Mouse (Mus musculus) heart, adult 18-20 months (tissue): Measurements from ENCODE around the gene Sirt4. TPM values are rescaled to one million over a fixed set of nuclear protein-coding genes. Genes with fewer than 3 reads are reported as not detected.
"Not testable (repeated sequence)": the region's sequence is repeated elsewhere in the genome, so short reads cannot be mapped to it uniquely, and the experiment has no call there.

Experiments used
- DNase-seq, 2 experiments: peaks; one replicate each; pipeline ENCODE4 v3.0.0; 2021 to 2022; ENCODE audit warnings: mixed read lengths in 1 of 2
- total RNA-seq, 2 experiments: library from RNA; stranded (reverse); gene quantifications; 2 replicates each; pipeline ENCODE4 v1.2.3; 2021

Gene Sirt4
- total RNA-seq, 2 experiments from 2014 or later, result 13.6 to 19.5 TPM

DNA sequence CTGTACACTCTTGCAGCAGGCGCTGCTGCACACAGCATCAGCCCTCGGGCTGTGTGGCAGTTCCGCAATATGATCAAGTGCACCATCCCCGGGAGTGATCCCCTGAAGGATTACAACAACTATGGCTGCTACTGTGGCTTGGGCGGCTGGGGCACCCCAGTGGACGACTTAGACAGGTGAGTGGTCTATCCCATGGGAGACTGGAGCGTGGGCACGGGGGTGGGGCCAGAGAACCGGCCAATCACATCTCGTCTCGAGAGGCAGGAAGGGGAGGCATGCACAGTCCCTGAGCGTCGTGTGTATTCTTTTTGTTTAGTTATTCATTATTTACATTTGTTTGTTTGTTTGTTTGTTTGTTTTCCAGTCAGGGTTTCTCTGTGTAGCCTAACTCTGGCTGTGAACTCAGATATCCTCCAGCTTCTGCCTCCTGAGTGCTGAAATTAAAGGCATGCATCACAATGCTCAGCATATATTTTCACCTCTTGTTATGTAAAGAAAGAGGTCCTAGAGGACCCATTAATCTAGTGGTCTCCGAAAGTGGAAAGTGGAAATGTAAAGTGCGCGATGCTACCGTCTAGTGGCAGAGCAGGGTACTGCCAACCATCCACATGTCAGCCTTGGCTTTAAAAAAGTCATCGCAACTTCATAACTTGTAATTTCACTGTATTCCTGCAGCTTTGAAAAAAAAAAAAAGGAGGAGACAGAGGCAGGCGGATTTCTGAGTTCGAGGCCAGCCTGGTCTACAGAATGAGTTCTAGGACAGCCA, 13.6 kb downstream of the Sirt4 start:
- peak in 1 of 2 experiments; percentile 81 for DNase-seq

- DNase-seq, result no peak
Measured at GRCm38 (mm10) chr5:115469791-115470190, 14.7 kb downstream of the Sirt4 start.

- DNase-seq, result no peak
Measured at GRCm38 (mm10) chr5:115465642-115466420, 18.7 kb downstream of the Sirt4 start, which contains the start of gene Pla2g1b. TSS of gene Pla2g1b (plus strand) at chr5:115466262.

DNA sequence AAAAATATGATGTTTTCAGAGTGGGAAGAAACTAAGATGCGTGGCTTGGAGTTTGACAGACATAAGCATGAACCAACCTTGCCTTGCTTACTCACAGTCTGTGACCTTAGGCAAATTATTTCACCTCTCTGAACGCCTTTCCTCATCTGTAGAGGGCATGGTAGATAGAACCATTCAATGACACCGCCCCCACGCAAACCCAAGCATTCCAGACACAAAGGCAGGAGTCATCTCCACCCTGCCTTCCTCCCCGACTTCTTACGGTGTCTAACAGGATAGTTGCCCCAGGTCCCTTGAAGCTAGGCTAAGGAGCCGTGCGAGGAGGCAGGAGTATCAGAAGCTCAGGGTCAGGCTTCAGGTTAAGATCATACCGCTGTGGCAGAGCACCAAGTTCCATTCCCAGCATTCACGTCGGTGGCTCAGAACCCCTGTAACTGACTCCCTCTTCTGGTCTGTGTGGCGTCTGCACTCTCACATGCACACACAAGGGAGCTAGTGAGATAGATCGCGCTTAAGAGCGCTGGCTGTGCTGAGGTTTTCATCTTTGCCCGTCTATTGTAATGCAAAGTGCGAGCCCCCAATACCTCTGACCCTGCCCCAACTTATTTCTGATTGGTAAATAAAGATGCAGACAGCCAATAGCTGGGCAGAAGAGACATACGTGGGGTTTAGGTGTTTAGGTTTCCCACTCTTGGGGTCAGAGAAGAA, 20.0 kb downstream of the Sirt4 start:
- no peak for DNase-seq

- DNase-seq, result no peak
Measured at GRCm38 (mm10) chr5:115458918-115459317, 25.6 kb downstream of the Sirt4 start.

- no peak for DNase-seq
Measured at GRCm38 (mm10) chr5:115455838-115456237, 28.7 kb downstream of the Sirt4 start.

DNA sequence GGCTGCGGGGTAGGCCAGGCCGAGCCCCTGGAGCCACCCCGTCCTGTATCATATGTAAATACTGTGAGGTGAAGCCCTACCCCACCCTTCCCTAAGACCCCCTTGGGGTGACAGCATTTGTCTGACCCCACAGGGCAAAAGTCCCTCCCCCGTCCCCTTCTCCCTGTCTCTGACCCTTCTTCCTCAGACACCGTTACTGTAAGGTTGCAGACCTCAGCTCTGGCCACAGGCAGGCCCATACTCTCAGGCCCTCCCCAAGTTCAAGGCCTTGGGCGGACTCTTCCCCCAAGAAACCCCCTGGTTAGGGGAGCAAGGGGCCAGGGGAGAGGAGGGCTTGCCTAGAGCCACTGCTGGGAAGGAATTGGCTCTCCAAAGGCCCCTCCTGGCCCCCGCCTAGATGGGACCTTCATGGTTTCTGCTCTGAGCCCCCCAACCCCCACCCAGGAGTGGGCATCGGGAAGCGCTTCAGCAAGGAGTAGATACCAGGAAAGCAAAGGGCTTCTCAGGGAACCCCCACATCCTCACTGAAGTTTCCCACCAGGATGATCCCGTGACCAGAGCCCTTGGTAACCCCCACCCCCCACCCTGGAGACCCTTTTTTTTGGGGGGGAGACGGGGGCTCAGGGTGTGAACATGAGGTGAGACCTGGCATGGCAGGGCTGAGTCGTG, 30.0 kb downstream of the Sirt4 start:
- no peak for DNase-seq

DNA sequence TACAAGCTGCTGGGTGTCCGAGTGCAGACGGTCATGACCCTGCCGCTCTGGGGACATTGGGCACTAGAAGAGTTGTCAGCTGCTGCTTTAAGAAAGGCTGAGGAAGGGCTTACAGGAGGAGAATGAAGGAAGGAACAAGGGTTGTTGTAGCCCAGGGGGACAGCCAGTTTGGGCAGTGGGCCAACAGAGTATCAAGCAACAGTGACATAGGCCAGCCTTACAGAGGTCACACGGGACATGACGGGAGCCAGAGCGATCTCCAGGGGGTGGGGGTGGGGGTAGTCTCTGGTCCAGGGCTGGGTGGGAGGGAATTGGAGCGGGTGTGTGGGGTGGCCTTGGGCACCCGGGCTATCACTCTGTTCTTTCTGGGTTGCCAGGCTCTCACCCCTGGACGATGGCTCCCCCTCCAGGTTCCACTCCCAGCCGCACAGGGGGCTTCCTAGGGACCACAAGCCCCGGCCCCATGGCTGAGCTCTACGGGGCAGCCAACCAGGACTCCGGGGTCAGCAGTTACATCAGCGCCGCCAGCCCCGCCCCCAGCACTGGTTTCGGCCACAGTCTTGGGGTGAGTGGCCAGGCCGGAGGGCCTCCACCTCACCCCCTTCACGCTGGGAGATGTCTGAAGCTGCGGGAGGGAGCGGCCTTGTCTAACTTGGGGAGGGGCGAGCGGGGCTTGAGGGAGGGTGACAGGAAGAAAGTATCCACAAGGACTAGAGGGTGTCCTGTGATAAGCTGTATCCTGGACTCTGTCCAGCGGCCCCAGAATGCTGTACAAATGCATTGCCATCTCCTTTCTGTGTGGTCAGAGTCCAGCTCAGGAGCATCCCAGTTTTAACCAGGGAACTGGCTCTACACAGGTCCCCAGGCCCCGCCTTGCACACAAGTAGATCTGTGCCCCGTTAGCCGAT, 33.9 kb downstream of the Sirt4 start:
- no peak for DNase-seq

DNA sequence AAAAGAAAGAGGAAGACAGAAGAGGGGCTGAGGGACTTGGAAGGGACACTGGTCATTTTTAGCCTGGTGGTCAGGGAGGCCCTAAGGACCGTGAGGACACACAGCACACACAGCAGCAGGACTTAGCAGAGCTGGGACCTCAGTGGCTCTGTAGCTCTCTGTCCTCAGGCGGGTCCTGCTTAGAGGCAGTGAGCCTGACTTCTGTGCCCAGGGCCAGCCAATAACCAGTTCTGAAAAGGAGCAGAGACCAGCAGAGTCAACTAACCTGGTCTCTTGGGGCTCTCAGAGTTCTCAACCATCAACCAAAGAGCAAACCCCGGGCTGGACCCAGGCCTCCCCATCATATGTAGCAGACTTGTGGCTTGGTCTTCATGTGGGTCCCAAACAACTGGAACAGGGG, 35.3 kb downstream of the Sirt4 start:
- DNase-seq, result no peak

DNA sequence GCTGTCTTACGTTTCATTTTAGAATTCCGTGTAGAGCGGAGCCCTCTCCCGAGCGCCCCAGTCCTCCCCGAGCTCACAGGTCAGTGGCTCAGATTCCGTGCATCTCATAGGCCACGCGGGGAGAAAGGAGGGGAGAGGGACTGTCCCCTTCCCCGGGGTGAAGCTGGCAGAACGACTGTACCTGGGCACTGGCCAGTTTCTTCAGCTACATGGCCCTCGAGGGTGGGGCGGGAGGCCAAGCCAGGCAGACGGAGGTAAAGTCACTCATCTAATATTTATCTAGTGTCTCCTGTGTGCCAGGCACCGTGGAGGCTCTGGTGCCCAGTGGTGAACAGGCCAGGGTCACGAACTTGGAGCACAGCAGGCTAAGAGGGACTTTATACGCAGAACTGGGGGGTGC, 37.4 kb downstream of the Sirt4 start:
- no peak for DNase-seq

GRCm38 (mm10) chr5:115444130-115444529, 40.4 kb downstream of the Sirt4 start:
- DNase-seq, result no peak

DNA sequence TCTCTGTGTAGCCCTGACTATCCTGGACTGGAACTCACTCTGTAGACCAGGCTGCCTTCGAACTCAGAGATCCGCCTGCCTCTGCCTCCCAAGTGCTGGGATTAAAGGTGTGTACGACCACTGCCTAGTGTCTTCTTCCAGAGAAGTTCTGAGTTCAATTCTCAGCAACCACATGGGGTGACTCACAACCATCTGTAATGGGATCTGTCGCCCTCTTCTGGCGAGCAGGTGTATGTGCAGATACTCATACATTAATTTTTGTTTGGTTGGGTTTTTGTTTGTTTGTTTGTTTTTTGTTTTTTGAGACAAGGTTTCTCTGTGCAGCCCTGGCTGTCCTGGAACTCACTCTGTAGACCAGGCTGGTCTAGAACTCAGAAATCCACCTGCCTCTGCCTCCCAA, 41.9 kb downstream of the Sirt4 start:
- not testable (repeated sequence) for DNase-seq

DNA sequence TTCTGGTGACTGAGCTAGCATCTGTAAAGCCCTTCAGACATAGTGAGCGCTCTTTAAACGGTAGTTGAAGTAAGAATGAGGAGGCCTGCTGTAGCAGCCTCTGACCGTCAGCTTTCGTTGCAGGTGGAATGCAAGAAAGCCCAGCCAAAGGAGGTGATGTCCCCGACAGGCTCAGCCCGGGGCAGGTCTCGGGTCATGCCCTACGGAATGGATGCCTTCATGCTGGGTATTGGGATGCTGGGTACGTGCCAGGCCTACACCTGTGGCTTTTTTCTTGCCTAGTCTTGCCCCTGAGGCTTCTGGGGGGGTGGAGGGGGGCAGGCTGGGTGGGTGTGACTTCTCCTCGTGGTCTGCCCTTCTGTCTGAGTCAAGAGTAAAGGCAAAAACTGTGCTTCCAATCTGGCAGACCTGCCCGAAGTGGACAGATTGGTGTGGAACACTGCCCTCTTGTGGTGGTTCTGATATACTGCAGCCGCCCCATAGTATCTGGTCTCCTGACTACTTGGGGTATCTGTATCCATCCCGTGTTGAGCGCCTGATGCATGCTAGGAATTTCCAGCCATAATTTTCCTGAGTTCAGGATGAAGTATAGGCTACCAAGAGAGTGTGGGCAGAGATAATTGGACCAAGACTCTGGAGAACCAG, 43.2 kb downstream of the Sirt4 start:
- peak; percentile 61 to 82 for DNase-seq

DNA sequence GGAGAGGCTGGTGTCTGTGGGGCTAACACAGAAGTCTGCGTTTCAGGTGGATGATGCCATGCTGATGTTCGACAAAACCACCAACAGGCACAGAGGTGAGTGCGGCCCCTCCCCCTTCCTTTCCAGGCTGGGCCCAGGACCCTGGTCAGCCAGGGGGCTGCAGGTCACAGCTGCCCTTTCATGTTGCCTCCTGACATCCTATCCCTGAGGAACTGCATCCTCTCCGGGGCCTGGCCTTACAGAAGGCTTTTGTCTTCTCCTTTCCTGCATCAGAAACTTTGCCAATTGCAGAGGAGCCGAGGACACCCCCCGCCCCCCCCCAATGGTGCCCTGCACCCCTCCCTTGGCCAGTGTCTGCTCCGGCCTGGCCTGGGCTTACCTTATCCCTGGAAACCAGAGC, 45.9 kb downstream of the Sirt4 start:
- DNase-seq, result no peak

GRCm38 (mm10) chr5:115437945-115438315, 46.6 kb downstream of the Sirt4 start:
- DNase-seq, result no peak

DNA sequence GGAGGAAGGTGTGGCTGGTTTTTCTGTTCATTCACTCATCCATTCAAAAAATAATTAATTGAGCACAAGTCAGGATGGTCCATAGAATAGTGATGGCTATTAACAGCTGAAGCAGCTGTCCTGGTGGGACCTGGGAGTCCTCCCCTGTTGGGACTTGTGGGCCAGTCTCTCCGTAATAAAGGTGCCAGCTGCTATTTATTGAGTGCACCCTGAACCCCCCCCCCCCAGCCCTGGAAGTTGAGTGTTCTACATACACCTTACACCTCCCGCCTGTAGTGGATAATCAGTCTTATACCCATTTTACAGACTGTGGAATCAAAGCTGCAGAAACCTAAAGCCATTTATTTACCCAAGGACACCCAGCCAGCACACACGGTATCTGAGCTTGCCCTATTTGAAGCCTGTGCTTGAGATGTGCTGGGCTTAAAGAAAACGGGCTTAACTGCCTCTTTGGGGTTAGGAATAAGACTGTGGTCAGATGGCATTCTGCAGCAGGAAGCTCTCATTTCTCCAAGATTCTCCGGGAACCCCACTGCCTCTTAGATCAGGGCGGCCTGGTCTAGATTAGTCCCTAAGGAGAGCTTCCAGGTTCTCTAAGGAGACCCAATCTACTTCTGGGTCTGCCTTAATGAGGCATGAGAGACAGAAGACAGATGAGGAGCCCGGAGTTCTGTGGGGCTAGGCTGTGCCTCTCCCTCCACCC, 47.1 kb downstream of the Sirt4 start:
- DNase-seq, result no peak

GRCm38 (mm10) chr5:115436421-115437124, 48.0 kb downstream of the Sirt4 start:
- DNase-seq, result peak; percentile 42 to 45

- DNase-seq, result no peak
Measured at GRCm38 (mm10) chr5:115435755-115436379, 48.7 kb downstream of the Sirt4 start.
